Mouse (Mus musculus): ENCODE data around the gene Zfp708.

GRCm38 (mm10) chr13:67112096-67112495 lies 14.3 kb upstream of the Zfp708 start:
- TF ChIP-seq CTCF (IDR thresholded peaks at IDR 0.05; ENCODE audit: low read depth) (no peak), EP300 (optimal IDR thresholded peaks at IDR 0.05) (no peak)

All from stomach, postnatal 0 days (tissue).